Mouse (Mus musculus) thymus, adult 2 months (tissue): ENCODE measurements around the gene Casc4. TPM values are rescaled to one million over a fixed set of nuclear protein-coding genes. Genes with fewer than 3 reads are reported as not detected.

ENCODE experiments used
- DNase-seq: peaks from one replicate; pipeline ENCODE4 v3.0.0; 2021
- H3K27ac ChIP-seq: fragments of 200-500 bp; 2 replicates; pipeline ENCODE4 v1.5.1; 2012; ENCODE audit warnings: low read length, control low read depth; ENCODE audit not compliant: control insufficient read depth, insufficient read depth
- H3K27me3 ChIP-seq: fragments of 200-500 bp; 2 replicates; pipeline ENCODE4 v1.6.1; 2012; ENCODE audit warnings: mild to moderate bottlenecking, low read length, moderate library complexity, mixed read lengths; ENCODE audit not compliant: control insufficient read depth, insufficient read depth
- H3K36me3 ChIP-seq: fragments of 200-500 bp; 2 replicates; pipeline ENCODE4 v1.6.1; 2012; ENCODE audit warnings: mild to moderate bottlenecking, low read length, moderate library complexity; ENCODE audit not compliant: control insufficient read depth, insufficient read depth
- H3K4me1 ChIP-seq: fragments of 200-500 bp; replicated peaks from 2 replicates; pipeline ENCODE4 v1.6.1; 2012; ENCODE audit warnings: low read length; ENCODE audit not compliant: control insufficient read depth, insufficient read depth
- H3K4me3 ChIP-seq: fragments of 200-500 bp; 2 replicates; pipeline ENCODE4 v1.5.1; 2012; ENCODE audit warnings: mild to moderate bottlenecking, low read length, control low read depth, moderate library complexity; ENCODE audit not compliant: control insufficient read depth, insufficient read depth
- CTCF ChIP-seq: fragments of 200-500 bp; IDR thresholded peaks from 2 replicates; pipeline ENCODE4 v1.5.1; 2012; ENCODE audit warnings: mild to moderate bottlenecking, control low read depth, low read length, moderate library complexity, borderline replicate concordance; ENCODE audit not compliant: control insufficient read depth, poor library complexity, insufficient read depth; ENCODE audit errors: extremely low read depth
- POLR2A ChIP-seq: fragments of 200-500 bp; IDR thresholded peaks from 2 replicates; pipeline ENCODE4 v1.6.1; 2012; ENCODE audit warnings: mild to moderate bottlenecking, low read length, control low read depth, moderate library complexity; ENCODE audit not compliant: control insufficient read depth, poor library complexity, insufficient read depth; ENCODE audit errors: extremely low read depth
- WGBS: fragments of 180-500 bp; shearing (Covaris S2); methylation state at CpG from one replicate; pipeline ENCODE4 v1.1.7; 2018; 5-methylcytosine and 5-hydroxymethylcytosine counted together
- polyA plus RNA-seq: library from polyadenylated mRNA; depleted of rRNA; stranded (reverse); fragments of >200 nt; gene quantifications from 2 replicates; pipeline ENCODE4 v1.2.3, GENCODE M21; 2012; rRNA removed

The Casc4 gene
- polyA plus RNA-seq: 8.7 and 10.0 TPM in 2 replicates

- TF ChIP-seq POLR2A: peak; percentile 77
- TF ChIP-seq CTCF: 0 out of 2 replicates have a peak, but pooled peaks have one; percentile 52
- DNase-seq: peak; percentile 96
- under 1% methylated on average over 43 of the region's 43 CpGs for WGBS
- Histone ChIP-seq H3K27ac (peak within 1 kb of the TSS; percentile 82), H3K4me3 (peak within 1 kb of the TSS; percentile 71), H3K27me3 (no peaks in the 10 kb centered on the region), H3K4me1 (peaks cover 6% of the 10 kb centered on the region), H3K36me3 (no peaks in the 10 kb centered on the region)
Measured at GRCm38 (mm10) chr2:121866632-121867050, at the start of gene Casc4. Casc4 (plus strand) TSS chr2:121866970.

- over 99% methylated on average over 7 of the region's 7 CpGs for WGBS
- no peak for DNase-seq
- no peak overlapping the region for H3K4me3 ChIP-seq
- no peaks in the 10 kb centered on the region for H3K4me1 ChIP-seq
- no peaks in the 10 kb centered on the region for H3K36me3 ChIP-seq
- TF ChIP-seq POLR2A (no peak), CTCF (no peak)
- no peak overlapping the region for H3K27ac ChIP-seq
- no peaks in the 10 kb centered on the region for H3K27me3 ChIP-seq
Measured at GRCm38 (mm10) chr2:121821787-121822186, 45.0 kb upstream of the Casc4 start.

- 44% methylated on average over 5 of the region's 5 CpGs for WGBS
- H3K4me1 ChIP-seq: no peaks in the 10 kb centered on the region
- no peak for DNase-seq
- H3K27me3 ChIP-seq: no peaks in the 10 kb centered on the region
- no peak for TF ChIP-seq CTCF
- TF ChIP-seq POLR2A: no peak
- H3K27ac ChIP-seq: no peak overlapping the region
- H3K4me3 ChIP-seq: no peak overlapping the region
- no peaks in the 10 kb centered on the region for H3K36me3 ChIP-seq
Measured at GRCm38 (mm10) chr2:121824653-121825052, 42.1 kb upstream of the Casc4 start.

- 90% methylated on average over 2 of the region's 2 CpGs for WGBS
- TF ChIP-seq POLR2A: no peak
- no peak for TF ChIP-seq CTCF
- H3K4me3 ChIP-seq: no peak overlapping the region
- H3K27ac ChIP-seq: no peak overlapping the region
- no peaks in the 10 kb centered on the region for H3K27me3 ChIP-seq
- H3K4me1 ChIP-seq: no peaks in the 10 kb centered on the region
- no peak for DNase-seq
- H3K36me3 ChIP-seq: no peaks in the 10 kb centered on the region
Measured at GRCm38 (mm10) chr2:121826189-121826588, 40.6 kb upstream of the Casc4 start.

- DNase-seq: no peak
- Histone ChIP-seq H3K36me3 (no peaks in the 10 kb centered on the region), H3K27ac (no peak overlapping the region), H3K4me1 (no peaks in the 10 kb centered on the region), H3K27me3 (no peaks in the 10 kb centered on the region), H3K4me3 (no peak overlapping the region)
- 86% methylated on average over 3 of the region's 3 CpGs for WGBS
- TF ChIP-seq CTCF: no peak
- TF ChIP-seq POLR2A: no peak
Measured at GRCm38 (mm10) chr2:121828411-121828810, 38.4 kb upstream of the Casc4 start.

GRCm38 (mm10) chr2:121832484-121832894, 34.3 kb upstream of the Casc4 start:
- H3K36me3 ChIP-seq: no peaks in the 10 kb centered on the region
- TF ChIP-seq POLR2A (no peak), CTCF (no peak)
- 10% methylated on average over 5 of the region's 5 CpGs for WGBS
- H3K4me3 ChIP-seq: no peak overlapping the region
- H3K27ac ChIP-seq: no peak overlapping the region
- no peaks in the 10 kb centered on the region for H3K4me1 ChIP-seq
- no peaks in the 10 kb centered on the region for H3K27me3 ChIP-seq
- DNase-seq: peak; percentile 27

- no peaks in the 10 kb centered on the region for H3K36me3 ChIP-seq
- DNase-seq: no peak
- no peaks in the 10 kb centered on the region for H3K27me3 ChIP-seq
- no peaks in the 10 kb centered on the region for H3K4me1 ChIP-seq
- no peak overlapping the region for H3K27ac ChIP-seq
- 67% methylated on average over 3 of the region's 3 CpGs for WGBS
- no peak overlapping the region for H3K4me3 ChIP-seq
- no peak for TF ChIP-seq POLR2A
- no peak for TF ChIP-seq CTCF
Measured at GRCm38 (mm10) chr2:121834926-121835325, 31.8 kb upstream of the Casc4 start.
